Mouse (Mus musculus): ENCODE results near the gene Atrnl1.
"Not testable (repeated sequence)": the region's sequence is repeated elsewhere in the genome, so short reads cannot be mapped to it uniquely, and the experiment has no call there.

The Atrnl1 gene

GRCm38 (mm10) chr19:58018698-58019097 is 407.9 kb downstream of the Atrnl1 start:
- DNase-seq (ENCODE audit: low read depth in 1 of 2, low spot score in 2 of 2): no peak

- DNase-seq (ENCODE audit: low read depth in 1 of 2, low spot score in 2 of 2): no peak
Measured at GRCm38 (mm10) chr19:58021514-58022284, 410.9 kb downstream of the Atrnl1 start.

- no peak for DNase-seq (ENCODE audit: low read depth in 1 of 2, low spot score in 2 of 2)
Measured at GRCm38 (mm10) chr19:58023216-58023825, 412.5 kb downstream of the Atrnl1 start.

- no peak for DNase-seq (ENCODE audit: low read depth in 1 of 2, low spot score in 2 of 2)
Measured at GRCm38 (mm10) chr19:58025053-58025452, 414.2 kb downstream of the Atrnl1 start.

GRCm38 (mm10) chr19:58029661-58030060 is 418.8 kb downstream of the Atrnl1 start:
- DNase-seq (ENCODE audit: low read depth in 1 of 2, low spot score in 2 of 2): no peak

- no peak for DNase-seq (ENCODE audit: low read depth in 1 of 2, low spot score in 2 of 2)
Measured at GRCm38 (mm10) chr19:58033241-58033640, 422.4 kb downstream of the Atrnl1 start.

- DNase-seq (ENCODE audit: low read depth in 1 of 2, low spot score in 2 of 2): no peak
Measured at GRCm38 (mm10) chr19:58036166-58036565, 425.3 kb downstream of the Atrnl1 start.

- no peak for DNase-seq (ENCODE audit: low read depth in 1 of 2, low spot score in 2 of 2)
Measured at GRCm38 (mm10) chr19:58043120-58043519, 432.3 kb downstream of the Atrnl1 start.

- DNase-seq (ENCODE audit: low read depth in 1 of 2, low spot score in 2 of 2): no peak
Measured at GRCm38 (mm10) chr19:58043550-58043949, 432.7 kb downstream of the Atrnl1 start.

- DNase-seq (ENCODE audit: low read depth in 1 of 2, low spot score in 2 of 2): no peak
Measured at GRCm38 (mm10) chr19:58044816-58045215, 434.0 kb downstream of the Atrnl1 start.

GRCm38 (mm10) chr19:58046656-58047055 is 435.8 kb downstream of the Atrnl1 start:
- DNase-seq (ENCODE audit: low read depth in 1 of 2, low spot score in 2 of 2): no peak

GRCm38 (mm10) chr19:58050410-58050809 is 439.6 kb downstream of the Atrnl1 start:
- not testable (repeated sequence) for DNase-seq (ENCODE audit: low read depth in 1 of 2, low spot score in 2 of 2)

GRCm38 (mm10) chr19:58050986-58051385 is 440.2 kb downstream of the Atrnl1 start:
- DNase-seq (ENCODE audit: low read depth in 1 of 2, low spot score in 2 of 2): no peak

- DNase-seq (ENCODE audit: low read depth in 1 of 2, low spot score in 2 of 2): no peak
Measured at GRCm38 (mm10) chr19:58051905-58052304, 441.1 kb downstream of the Atrnl1 start.

- DNase-seq (ENCODE audit: low read depth in 1 of 2, low spot score in 2 of 2): no peak
Measured at GRCm38 (mm10) chr19:58052444-58053135, 441.8 kb downstream of the Atrnl1 start.

- no peak for DNase-seq (ENCODE audit: low read depth in 1 of 2, low spot score in 2 of 2)
Measured at GRCm38 (mm10) chr19:58059719-58060118, 448.9 kb downstream of the Atrnl1 start.

- DNase-seq (ENCODE audit: low read depth in 1 of 2, low spot score in 2 of 2): no peak
Measured at GRCm38 (mm10) chr19:58060199-58060853, 449.5 kb downstream of the Atrnl1 start.

- DNase-seq (ENCODE audit: low read depth in 1 of 2, low spot score in 2 of 2): no peak
Measured at GRCm38 (mm10) chr19:58060854-58061358, 450.1 kb downstream of the Atrnl1 start.

GRCm38 (mm10) chr19:58061933-58062332 is 451.1 kb downstream of the Atrnl1 start:
- no peak for DNase-seq (ENCODE audit: low read depth in 1 of 2, low spot score in 2 of 2)

- DNase-seq (ENCODE audit: low read depth in 1 of 2, low spot score in 2 of 2): no peak
Measured at GRCm38 (mm10) chr19:58063541-58063940, 452.7 kb downstream of the Atrnl1 start.
